Mouse (Mus musculus): ENCODE data around the gene Mrpl27. TPM values are rescaled to one million over a fixed set of nuclear protein-coding genes. Genes with fewer than 3 reads are reported as not detected.
"Not testable (repeated sequence)": the region's sequence is repeated elsewhere in the genome, so short reads cannot be mapped to it uniquely, and the experiment has no call there.

Mrpl27 gene
- polyA plus RNA-seq, 1 experiment from 2014 or later, result 134 TPM

GRCm38 (mm10) chr11:94680639-94681038 is 27.1 kb downstream of the Mrpl27 start:
- Histone ChIP-seq H3K27ac (ENCODE audit: low read length) (no peak overlapping the region), H3K4me2 (ENCODE audit: low read length) (no peak overlapping the region), H3K4me3 (ENCODE audit: low read depth, low read length) (no peak overlapping the region), H3K27me3 (ENCODE audit: control insufficient read depth, insufficient read depth, low read depth, low read length) (no peaks in the 10 kb centered on the region), H3K9ac (ENCODE audit: low read depth, low read length) (no peak overlapping the region), H3K36me3 (ENCODE audit: control insufficient read depth, insufficient read depth, low read length) (no peaks in the 10 kb centered on the region), H3K4me1 (ENCODE audit: control insufficient read depth, insufficient read depth, low read length) (peaks cover 14% of the 10 kb centered on the region), H3K9me3 (replicated peaks; ENCODE audit: control insufficient read depth, low read length, poor library complexity, severe bottlenecking) (no peaks in the 10 kb centered on the region)
- ATAC-seq, result no peak

- no peaks in the 10 kb centered on the region for H3K36me3 ChIP-seq (ENCODE audit: control insufficient read depth, insufficient read depth, low read length)
- H3K27me3 ChIP-seq (ENCODE audit: control insufficient read depth, insufficient read depth, low read depth, low read length), result no peaks in the 10 kb centered on the region
- ATAC-seq, result no peak
- no peak overlapping the region for H3K4me2 ChIP-seq (ENCODE audit: low read length)
- WGBS, result 92% methylated on average over 4 of the region's 4 CpGs
- no peaks in the 10 kb centered on the region for H3K9me3 ChIP-seq (replicated peaks; ENCODE audit: control insufficient read depth, low read length, poor library complexity, severe bottlenecking)
- H3K27ac ChIP-seq (ENCODE audit: low read length), result no peak overlapping the region
- H3K9ac ChIP-seq (ENCODE audit: low read depth, low read length), result no peak overlapping the region
- H3K4me1 ChIP-seq (ENCODE audit: control insufficient read depth, insufficient read depth, low read length), result peaks cover 5% of the 10 kb centered on the region; the same call in 1 of the 2 replicates
- H3K4me3 ChIP-seq (ENCODE audit: low read depth, low read length), result no peak overlapping the region
Measured at GRCm38 (mm10) chr11:94681640-94682039, 28.1 kb downstream of the Mrpl27 start.

- peaks cover 5% of the 10 kb centered on the region; the same call in 1 of the 2 replicates for H3K4me1 ChIP-seq (ENCODE audit: control insufficient read depth, insufficient read depth, low read length)
- no peak overlapping the region for H3K4me3 ChIP-seq (ENCODE audit: low read depth, low read length)
- no peaks in the 10 kb centered on the region for H3K36me3 ChIP-seq (ENCODE audit: control insufficient read depth, insufficient read depth, low read length)
- 87% methylated on average over 7 of the region's 7 CpGs for WGBS
- H3K4me2 ChIP-seq (ENCODE audit: low read length), result no peak overlapping the region
- no peaks in the 10 kb centered on the region for H3K27me3 ChIP-seq (ENCODE audit: control insufficient read depth, insufficient read depth, low read depth, low read length)
- ATAC-seq, result no peak
- no peak overlapping the region for H3K9ac ChIP-seq (ENCODE audit: low read depth, low read length)
- H3K27ac ChIP-seq (ENCODE audit: low read length), result no peak overlapping the region
- no peaks in the 10 kb centered on the region for H3K9me3 ChIP-seq (replicated peaks; ENCODE audit: control insufficient read depth, low read length, poor library complexity, severe bottlenecking)
Measured at GRCm38 (mm10) chr11:94682427-94682826, 28.9 kb downstream of the Mrpl27 start.

- 86% methylated on average over 6 of the region's 6 CpGs for WGBS
- H3K27ac ChIP-seq (ENCODE audit: low read length), result no peak overlapping the region
- H3K9ac ChIP-seq (ENCODE audit: low read depth, low read length), result no peak overlapping the region
- no peaks in the 10 kb centered on the region for H3K36me3 ChIP-seq (ENCODE audit: control insufficient read depth, insufficient read depth, low read length)
- no peak overlapping the region for H3K4me3 ChIP-seq (ENCODE audit: low read depth, low read length)
- no peak for ATAC-seq
- H3K4me2 ChIP-seq (ENCODE audit: low read length), result no peak overlapping the region
- no peaks in the 10 kb centered on the region for H3K9me3 ChIP-seq (replicated peaks; ENCODE audit: control insufficient read depth, low read length, poor library complexity, severe bottlenecking)
- H3K27me3 ChIP-seq (ENCODE audit: control insufficient read depth, insufficient read depth, low read depth, low read length), result no peaks in the 10 kb centered on the region
- no peaks in the 10 kb centered on the region for H3K4me1 ChIP-seq (ENCODE audit: control insufficient read depth, insufficient read depth, low read length)
Measured at GRCm38 (mm10) chr11:94687178-94687577, 33.6 kb downstream of the Mrpl27 start.

GRCm38 (mm10) chr11:94692502-94692901 is 38.9 kb downstream of the Mrpl27 start:
- H3K4me1 ChIP-seq (ENCODE audit: control insufficient read depth, insufficient read depth, low read length); H3K4me2 ChIP-seq (ENCODE audit: low read length); H3K27me3 ChIP-seq (ENCODE audit: control insufficient read depth, insufficient read depth, low read depth, low read length); H3K36me3 ChIP-seq (ENCODE audit: control insufficient read depth, insufficient read depth, low read length); H3K9ac ChIP-seq (ENCODE audit: low read depth, low read length); H3K9me3 ChIP-seq (replicated peaks; ENCODE audit: control insufficient read depth, low read length, poor library complexity, severe bottlenecking); H3K27ac ChIP-seq (ENCODE audit: low read length); ATAC-seq; H3K4me3 ChIP-seq (ENCODE audit: low read depth, low read length): not testable (repeated sequence)

GRCm38 (mm10) chr11:94695508-94695907 is 41.9 kb downstream of the Mrpl27 start:
- H3K36me3 ChIP-seq (ENCODE audit: control insufficient read depth, insufficient read depth, low read length), result no peaks in the 10 kb centered on the region
- 83% methylated on average over 6 of the region's 6 CpGs for WGBS
- H3K27ac ChIP-seq (ENCODE audit: low read length), result no peak overlapping the region
- no peak overlapping the region for H3K9ac ChIP-seq (ENCODE audit: low read depth, low read length)
- no peak for ATAC-seq
- no peaks in the 10 kb centered on the region for H3K9me3 ChIP-seq (replicated peaks; ENCODE audit: control insufficient read depth, low read length, poor library complexity, severe bottlenecking)
- H3K27me3 ChIP-seq (ENCODE audit: control insufficient read depth, insufficient read depth, low read depth, low read length), result no peaks in the 10 kb centered on the region
- H3K4me3 ChIP-seq (ENCODE audit: low read depth, low read length), result no peak overlapping the region
- no peaks in the 10 kb centered on the region for H3K4me1 ChIP-seq (ENCODE audit: control insufficient read depth, insufficient read depth, low read length)
- H3K4me2 ChIP-seq (ENCODE audit: low read length), result no peak overlapping the region

GRCm38 (mm10) chr11:94697140-94697539 is 43.6 kb downstream of the Mrpl27 start:
- 83% methylated on average over 2 of the region's 2 CpGs for WGBS
- no peak overlapping the region for H3K4me2 ChIP-seq (ENCODE audit: low read length)
- H3K27me3 ChIP-seq (ENCODE audit: control insufficient read depth, insufficient read depth, low read depth, low read length), result no peaks in the 10 kb centered on the region
- no peaks in the 10 kb centered on the region for H3K36me3 ChIP-seq (ENCODE audit: control insufficient read depth, insufficient read depth, low read length)
- no peak overlapping the region for H3K9ac ChIP-seq (ENCODE audit: low read depth, low read length)
- no peak overlapping the region for H3K4me3 ChIP-seq (ENCODE audit: low read depth, low read length)
- H3K4me1 ChIP-seq (ENCODE audit: control insufficient read depth, insufficient read depth, low read length), result no peaks in the 10 kb centered on the region
- no peak for ATAC-seq
- H3K9me3 ChIP-seq (replicated peaks; ENCODE audit: control insufficient read depth, low read length, poor library complexity, severe bottlenecking), result no peaks in the 10 kb centered on the region
- H3K27ac ChIP-seq (ENCODE audit: low read length), result no peak overlapping the region

- no peaks in the 10 kb centered on the region for H3K36me3 ChIP-seq (ENCODE audit: control insufficient read depth, insufficient read depth, low read length)
- no peak overlapping the region for H3K9ac ChIP-seq (ENCODE audit: low read depth, low read length)
- ATAC-seq, result no peak
- no peaks in the 10 kb centered on the region for H3K9me3 ChIP-seq (replicated peaks; ENCODE audit: control insufficient read depth, low read length, poor library complexity, severe bottlenecking)
- no peak overlapping the region for H3K27ac ChIP-seq (ENCODE audit: low read length)
- H3K27me3 ChIP-seq (ENCODE audit: control insufficient read depth, insufficient read depth, low read depth, low read length), result no peaks in the 10 kb centered on the region
- no peaks in the 10 kb centered on the region for H3K4me1 ChIP-seq (ENCODE audit: control insufficient read depth, insufficient read depth, low read length)
- no peak overlapping the region for H3K4me3 ChIP-seq (ENCODE audit: low read depth, low read length)
- 43% methylated on average over 13 of the region's 13 CpGs for WGBS
- H3K4me2 ChIP-seq (ENCODE audit: low read length), result no peak overlapping the region
Measured at GRCm38 (mm10) chr11:94697703-94698464, 44.3 kb downstream of the Mrpl27 start.

GRCm38 (mm10) chr11:94699399-94699798 is 45.8 kb downstream of the Mrpl27 start:
- WGBS, result 93% methylated on average over 3 of the region's 3 CpGs
- H3K27me3 ChIP-seq (ENCODE audit: control insufficient read depth, insufficient read depth, low read depth, low read length), result no peaks in the 10 kb centered on the region
- no peak overlapping the region for H3K4me2 ChIP-seq (ENCODE audit: low read length)
- H3K36me3 ChIP-seq (ENCODE audit: control insufficient read depth, insufficient read depth, low read length), result no peaks in the 10 kb centered on the region
- H3K4me3 ChIP-seq (ENCODE audit: low read depth, low read length), result no peak overlapping the region
- H3K4me1 ChIP-seq (ENCODE audit: control insufficient read depth, insufficient read depth, low read length), result no peaks in the 10 kb centered on the region
- H3K9me3 ChIP-seq (replicated peaks; ENCODE audit: control insufficient read depth, low read length, poor library complexity, severe bottlenecking), result no peaks in the 10 kb centered on the region
- no peak overlapping the region for H3K9ac ChIP-seq (ENCODE audit: low read depth, low read length)
- no peak overlapping the region for H3K27ac ChIP-seq (ENCODE audit: low read length)
- ATAC-seq, result no peak

Measured in midbrain, embryonic 16.5 days (tissue).